Mouse (Mus musculus): Measurements from ENCODE around the gene Ranbp6. TPM values are rescaled to one million over a fixed set of nuclear protein-coding genes. Genes with fewer than 3 reads are reported as not detected.

Ranbp6 gene
- total RNA-seq, 2 experiments from 2014 or later = 14.1 to 14.3 TPM

DNA sequence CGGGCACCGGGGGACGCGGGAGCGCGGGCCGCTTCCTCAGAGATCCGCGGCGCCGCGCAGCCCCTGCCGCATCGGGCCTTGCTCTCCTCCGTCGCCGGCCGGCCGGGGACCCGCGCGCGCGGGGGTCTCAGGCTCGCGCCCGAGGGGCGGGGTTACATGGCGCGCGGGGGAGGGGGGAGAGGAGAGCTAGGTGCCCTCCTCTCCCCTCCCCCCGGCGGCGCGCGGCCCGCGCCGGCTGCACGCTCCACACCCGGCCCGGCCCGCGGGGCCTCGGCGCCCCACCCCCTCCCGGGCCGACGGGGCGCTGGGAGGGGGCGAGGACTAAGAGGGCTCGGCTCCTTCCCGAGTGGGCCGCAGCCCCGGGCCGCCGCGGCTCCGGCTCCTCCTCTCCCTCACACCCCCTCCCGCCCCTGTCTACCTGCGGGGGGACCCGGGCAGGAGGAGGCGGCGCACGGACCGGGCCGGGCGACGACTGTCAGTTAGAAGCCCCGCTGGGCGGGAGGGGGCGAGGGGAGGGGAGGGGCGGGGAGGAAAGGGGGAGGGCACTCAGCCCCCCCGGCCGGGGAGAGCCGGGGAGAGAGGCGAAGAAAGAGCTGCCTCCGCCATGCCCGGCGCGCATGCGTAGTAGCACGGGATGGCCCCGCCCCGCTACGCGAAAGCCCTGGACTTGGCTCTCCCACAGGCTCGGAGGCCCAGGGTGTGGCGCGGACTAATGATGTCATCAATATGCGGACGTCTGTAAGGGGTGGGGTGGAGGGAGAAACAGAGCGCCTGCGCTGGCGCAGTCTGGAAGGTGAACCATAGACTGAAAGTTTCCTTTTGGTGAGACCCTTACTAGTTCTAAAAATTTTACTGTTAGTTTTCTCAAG lies 6.6 kb downstream of the Ranbp6 start, which contains the start of gene 9930021J03Rik:
TSS of gene 9930021J03Rik (minus strand) at position 73 of the 869 bp plus-strand sequence.
- DNase-seq = peak; percentile 99

DNA sequence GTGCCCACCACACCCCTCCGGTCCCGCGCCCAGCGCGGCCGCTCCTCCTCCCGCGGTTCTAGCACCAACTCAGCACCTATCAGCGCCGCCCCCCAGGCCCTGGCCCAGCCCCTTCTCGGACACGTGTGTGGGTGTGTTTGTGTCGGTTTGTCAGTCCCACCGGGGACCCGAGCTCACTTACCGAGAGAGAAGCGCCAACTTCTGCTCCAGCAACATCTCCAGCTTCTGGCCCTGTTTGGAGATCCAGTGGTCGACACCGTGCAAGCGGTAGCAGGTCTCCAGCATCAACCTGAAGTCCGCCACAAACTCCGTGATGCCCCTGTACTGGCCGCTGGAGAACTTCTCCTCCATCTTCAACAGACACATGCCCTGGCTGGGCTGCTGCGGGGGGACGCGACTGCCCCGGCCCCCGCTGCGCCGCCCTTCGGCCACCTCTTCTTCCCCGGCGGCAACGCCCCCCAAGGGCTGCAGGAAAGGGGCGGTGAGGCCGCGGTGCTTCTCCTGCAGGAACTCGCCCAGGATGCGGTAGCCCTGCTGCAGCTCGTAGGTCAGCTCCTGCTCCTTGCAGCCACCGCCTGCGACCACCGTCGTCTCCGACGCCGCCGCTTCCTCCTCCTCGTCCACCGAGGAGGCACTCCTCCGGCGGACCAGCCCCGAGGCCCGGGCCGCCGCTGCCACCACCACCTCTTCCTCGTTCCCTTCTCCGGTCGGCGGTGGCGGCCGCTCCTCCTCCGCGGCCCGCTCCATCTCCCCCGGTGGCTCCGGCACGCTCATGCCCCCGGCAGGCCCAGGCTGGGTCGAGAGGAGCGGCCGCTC lies 7.5 kb downstream of the Ranbp6 start:
- DNase-seq = peak; percentile 71

DNA sequence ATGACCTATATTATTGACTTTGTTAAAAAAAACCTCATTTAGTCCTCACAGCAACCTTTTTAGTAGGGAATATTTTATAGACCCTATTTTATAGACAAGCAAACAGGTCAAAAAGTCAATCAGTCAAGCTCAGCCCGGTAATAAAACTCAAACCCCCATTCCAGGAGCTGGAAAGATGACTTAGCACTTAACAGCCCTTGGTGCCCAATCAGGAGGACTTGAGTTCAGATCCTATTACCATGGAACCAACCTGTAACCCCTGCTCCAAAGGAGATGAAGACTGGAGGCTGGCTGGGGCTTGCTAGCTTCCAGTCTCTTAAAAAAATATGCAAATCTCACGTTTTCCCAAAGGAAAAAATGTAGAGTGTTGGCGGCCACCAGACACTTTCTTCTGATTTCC lies 8.8 kb downstream of the Ranbp6 start:
- DNase-seq = no peak

DNA sequence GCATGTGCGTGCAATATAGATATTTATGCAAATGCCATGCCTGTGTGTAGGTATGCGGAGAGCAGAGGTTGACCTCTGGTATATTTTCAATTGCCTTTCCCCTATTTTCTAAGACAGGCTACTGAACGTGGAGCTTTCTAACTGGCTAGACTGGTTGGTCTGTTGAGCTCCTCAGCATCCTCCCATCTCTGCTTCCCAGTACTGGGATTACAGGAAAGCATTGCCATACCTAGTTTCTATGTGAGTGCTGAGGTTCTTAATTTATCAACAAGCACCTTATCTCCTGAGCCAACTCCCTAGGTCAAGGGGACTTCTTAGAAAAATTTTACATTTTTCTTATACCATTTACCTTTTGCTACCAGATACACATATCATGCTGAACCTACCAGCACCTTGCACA lies 15.4 kb downstream of the Ranbp6 start:
- no peak for DNase-seq

DNA sequence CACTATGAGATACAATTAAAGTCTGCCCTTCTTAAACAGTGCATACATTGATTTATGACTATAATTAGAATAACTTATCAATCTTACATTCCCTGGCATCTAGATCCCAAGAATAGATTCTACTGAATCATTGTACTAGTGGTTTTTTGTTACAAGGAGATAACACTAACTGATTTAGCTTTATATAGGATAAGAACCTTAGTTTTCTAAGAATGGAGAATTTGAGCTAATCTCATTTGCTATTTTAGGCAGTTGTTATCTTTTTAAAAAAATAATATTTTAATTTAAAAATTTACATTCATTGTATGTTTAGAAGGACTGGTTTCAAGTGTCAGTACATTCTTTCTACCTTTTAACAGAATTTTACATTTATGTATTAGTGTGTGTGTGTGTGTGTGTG lies 24.8 kb downstream of the Ranbp6 start:
- DNase-seq = no peak

DNA sequence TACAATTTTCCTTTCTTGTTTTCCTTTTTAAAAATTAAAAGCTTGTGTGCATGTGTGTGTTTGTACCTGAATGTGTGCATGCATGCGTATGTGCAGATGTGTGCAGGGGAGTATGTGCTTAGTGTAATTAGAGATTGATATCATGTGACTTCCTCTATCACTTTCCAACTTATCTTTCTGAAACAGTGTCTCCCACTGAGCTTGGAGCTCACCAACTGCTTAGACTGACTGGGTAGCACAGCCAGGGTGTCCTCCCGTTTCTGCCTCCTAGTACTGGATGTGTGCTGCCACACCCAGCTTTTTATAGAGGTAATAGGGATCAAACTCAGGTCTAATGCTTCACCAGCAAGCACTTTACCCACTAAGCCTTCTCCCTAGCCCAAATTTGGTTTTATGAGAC lies 29.9 kb downstream of the Ranbp6 start:
- no peak for DNase-seq

Other genes starting within 250 kb of the Ranbp6 start
- 10 to 100 TPM; 11.4 TPM for gene Ermp1, start 164.6 kb downstream of the Ranbp6 start, total RNA-seq (2021)
- gene Mlana, start 115.2 kb downstream of the Ranbp6 start, total RNA-seq (2021) = 1 to 10 TPM; 3.9 to 5.1 TPM
- gene 9930021J03Rik, start 7.0 kb downstream of the Ranbp6 start, total RNA-seq (2021) = 10 to 100 TPM; 14.4 to 15.8 TPM
- 1 to 10 TPM; 2.5 to 3.4 TPM for gene Il33, start 112.1 kb upstream of the Ranbp6 start, total RNA-seq (2021)
- gene Trpd52l3, start 190.8 kb upstream of the Ranbp6 start, total RNA-seq (2021) = not detected
- gene Uhrf2, start 217.5 kb upstream of the Ranbp6 start, total RNA-seq (2021) = 10 to 100 TPM; 30.4 to 33.0 TPM